Mouse (Mus musculus) embryonic facial prominence, embryonic 15.5 days (tissue): ENCODE measurements around the gene Cops9. TPM values are rescaled to one million over a fixed set of nuclear protein-coding genes. Genes with fewer than 3 reads are reported as not detected.

Experiments
- ATAC-seq: fragments of 200-750 bp; cut with Nextera tagmentation; 2 replicates; pipeline ENCODE4 v1.8.0; 2017; ENCODE audit warnings: low read depth, moderate TSS enrichment; ENCODE audit not compliant: insufficient number of reproducible peaks, low FRiP score, low TSS enrichment
- H3K27ac ChIP-seq: fragments of 300-500 bp; sonication (generic); replicated peaks from 2 replicates; pipeline ENCODE4 v1.5.1; 2015; ENCODE audit warnings: mild to moderate bottlenecking, inconsistent platforms
- H3K27me3 ChIP-seq: fragments of 300-500 bp; sonication (generic); 2 replicates; pipeline ENCODE4 v1.6.1; 2015; ENCODE audit warnings: inconsistent platforms
- H3K36me3 ChIP-seq: fragments of 300-500 bp; sonication (generic); 2 replicates; pipeline ENCODE4 v1.6.1; 2015; ENCODE audit warnings: mild to moderate bottlenecking, inconsistent platforms
- H3K4me1 ChIP-seq: fragments of 300-500 bp; sonication (generic); 2 replicates; pipeline ENCODE4 v1.6.1; 2015; ENCODE audit warnings: inconsistent platforms
- H3K4me2 ChIP-seq: fragments of 300-500 bp; sonication (generic); replicated peaks from 2 replicates; pipeline ENCODE4 v1.6.1; 2015; ENCODE audit warnings: mild to moderate bottlenecking, inconsistent platforms
- H3K4me3 ChIP-seq: fragments of 300-500 bp; sonication (generic); replicated peaks from 2 replicates; pipeline ENCODE4 v1.5.1; 2015; ENCODE audit warnings: mild to moderate bottlenecking, inconsistent platforms
- H3K9ac ChIP-seq: fragments of 300-500 bp; sonication (generic); 2 replicates; pipeline ENCODE4 v1.6.1; 2015; ENCODE audit warnings: inconsistent platforms
- H3K9me3 ChIP-seq: fragments of 300-500 bp; sonication (generic); replicated peaks from 2 replicates; pipeline ENCODE4 v1.6.1; 2016; ENCODE audit warnings: inconsistent platforms
- WGBS: fragments of 180-500 bp; shearing (Covaris S2); methylation state at CpG from one replicate; pipeline ENCODE4 v1.1.7; 2015; 5-methylcytosine and 5-hydroxymethylcytosine counted together
- polyA plus RNA-seq: library from polyadenylated mRNA; unstranded; fragments of >200 nt; fragmentation: Nextera tagmentation; extraction: Ambion mirVana; gene quantifications from 2 replicates; pipeline ENCODE4 v1.2.1, GENCODE M21; 2015

Cops9 gene
- polyA plus RNA-seq, 1 experiment from 2014 or later, result 419 TPM

DNA sequence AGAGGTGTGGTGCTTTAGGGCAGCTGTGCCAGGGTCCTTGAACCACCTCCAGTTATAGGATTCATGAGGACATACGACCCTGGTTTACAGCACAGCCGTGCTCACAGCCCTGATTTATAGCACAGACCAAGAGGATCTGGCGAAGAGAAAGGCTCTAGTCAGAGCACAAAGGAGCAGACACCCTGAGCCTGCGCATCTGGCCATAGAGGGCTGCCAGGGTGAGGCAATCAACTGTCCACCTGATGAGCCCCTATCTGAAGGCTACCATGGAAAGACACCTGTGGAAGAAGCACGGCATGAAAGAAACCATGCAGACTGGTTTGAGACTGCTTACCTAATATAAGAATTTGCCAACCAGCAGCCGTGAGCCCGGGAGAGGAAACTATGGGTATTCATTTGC, 4.8 kb upstream of the Cops9 start:
- WGBS, result 77% methylated on average over 7 of the region's 7 CpGs
- H3K36me3 ChIP-seq, result no peaks in the 10 kb centered on the region
- ATAC-seq, result no peak
- H3K27me3 ChIP-seq, result no peaks in the 10 kb centered on the region; the same call in 1 of the 2 replicates
- H3K27ac ChIP-seq, result no peak overlapping the region
- no peaks in the 10 kb centered on the region for H3K9me3 ChIP-seq
- no peak overlapping the region for H3K4me2 ChIP-seq
- peaks cover 21% of the 10 kb centered on the region for H3K4me1 ChIP-seq
- no peak overlapping the region for H3K4me3 ChIP-seq
- H3K9ac ChIP-seq, result no peak overlapping the region

DNA sequence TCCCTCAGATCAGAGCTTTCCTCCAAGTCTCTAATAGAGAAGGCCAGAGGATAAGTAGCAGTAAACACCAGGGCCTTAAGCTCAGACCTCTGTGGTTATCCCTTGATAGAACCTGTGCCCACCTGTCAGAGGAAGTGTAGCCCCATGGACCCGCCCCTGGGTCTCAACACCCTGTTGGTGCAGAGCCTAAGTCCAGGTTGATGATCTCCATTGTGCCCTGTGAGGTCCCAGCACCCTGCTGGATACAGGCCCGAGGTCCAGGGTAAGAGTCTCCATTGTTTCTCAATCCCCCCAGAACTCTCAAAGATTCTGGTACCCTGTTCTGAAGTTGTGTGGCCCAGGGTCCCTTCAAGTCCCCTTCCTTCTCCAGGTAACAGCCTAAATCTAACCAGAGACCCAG, 4.3 kb upstream of the Cops9 start:
- WGBS, result 51% methylated on average over 2 of the region's 2 CpGs
- no peak for ATAC-seq
- H3K4me3 ChIP-seq, result no peak overlapping the region
- H3K27me3 ChIP-seq, result no peaks in the 10 kb centered on the region; the same call in 1 of the 2 replicates
- H3K27ac ChIP-seq, result no peak overlapping the region
- H3K4me1 ChIP-seq, result peaks cover 23% of the 10 kb centered on the region
- H3K4me2 ChIP-seq, result no peak overlapping the region
- H3K9ac ChIP-seq, result no peak overlapping the region
- H3K36me3 ChIP-seq, result no peaks in the 10 kb centered on the region
- H3K9me3 ChIP-seq, result no peaks in the 10 kb centered on the region

DNA sequence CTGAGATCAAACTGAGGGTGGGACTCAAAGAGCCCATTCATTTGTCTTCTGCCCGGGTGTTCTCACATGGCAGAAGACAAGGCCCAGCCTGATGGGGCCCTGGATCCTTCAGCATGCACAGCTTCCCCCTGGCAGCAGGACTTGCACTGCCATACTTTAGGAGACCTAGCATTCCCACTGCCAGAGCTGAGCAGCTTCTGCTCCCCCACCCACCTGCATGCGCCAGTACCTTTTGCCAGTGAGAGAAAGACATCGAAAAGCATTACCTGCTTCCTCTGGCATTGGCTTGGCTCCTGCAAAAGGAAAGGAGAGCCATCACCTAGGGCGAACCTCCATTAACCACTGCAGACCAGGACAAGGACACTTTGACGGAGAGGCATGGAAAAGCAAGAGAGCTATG, 3.1 kb upstream of the Cops9 start:
- no peak overlapping the region for H3K4me3 ChIP-seq
- H3K36me3 ChIP-seq, result 0 out of 2 replicates have a peak, but pooled peaks cover under 1% of the 10 kb centered on the region
- H3K4me1 ChIP-seq, result peaks cover 35% of the 10 kb centered on the region
- H3K27me3 ChIP-seq, result no peaks in the 10 kb centered on the region; the same call in 1 of the 2 replicates
- H3K27ac ChIP-seq, result no peak overlapping the region
- H3K9me3 ChIP-seq, result no peaks in the 10 kb centered on the region
- no peak overlapping the region for H3K4me2 ChIP-seq
- no peak overlapping the region for H3K9ac ChIP-seq
- no peak for ATAC-seq
- WGBS, result 81% methylated on average over 5 of the region's 5 CpGs

DNA sequence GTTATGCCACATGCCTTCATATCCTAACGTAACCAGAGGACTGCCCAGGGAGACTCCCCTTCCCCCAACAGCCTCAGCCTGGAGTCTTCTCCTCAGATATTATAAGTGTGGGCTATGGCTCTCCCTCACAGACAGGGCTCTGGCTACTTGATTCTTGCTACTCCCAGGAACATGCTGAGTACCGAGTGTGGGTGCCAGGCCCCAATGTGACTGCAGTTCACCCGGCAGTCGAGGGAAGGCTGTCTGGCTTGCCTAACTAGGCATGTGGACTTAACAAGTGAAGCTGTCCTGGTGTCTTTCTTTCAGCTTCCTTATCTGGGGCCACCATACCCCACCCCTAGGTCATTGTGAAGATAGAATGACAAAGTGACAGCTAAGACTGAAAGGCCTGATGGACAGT, 1.9 kb upstream of the Cops9 start:
- WGBS, result 78% methylated on average over 4 of the region's 4 CpGs
- peaks cover 10% of the 10 kb centered on the region for H3K36me3 ChIP-seq
- H3K9ac ChIP-seq, result no peak overlapping the region
- H3K4me3 ChIP-seq, result no peak overlapping the region
- H3K27ac ChIP-seq, result no peak overlapping the region
- H3K9me3 ChIP-seq, result no peaks in the 10 kb centered on the region
- no peak overlapping the region for H3K4me2 ChIP-seq
- H3K4me1 ChIP-seq, result peaks cover 35% of the 10 kb centered on the region
- no peak for ATAC-seq
- H3K27me3 ChIP-seq, result no peaks in the 10 kb centered on the region; the same call in 1 of the 2 replicates

DNA sequence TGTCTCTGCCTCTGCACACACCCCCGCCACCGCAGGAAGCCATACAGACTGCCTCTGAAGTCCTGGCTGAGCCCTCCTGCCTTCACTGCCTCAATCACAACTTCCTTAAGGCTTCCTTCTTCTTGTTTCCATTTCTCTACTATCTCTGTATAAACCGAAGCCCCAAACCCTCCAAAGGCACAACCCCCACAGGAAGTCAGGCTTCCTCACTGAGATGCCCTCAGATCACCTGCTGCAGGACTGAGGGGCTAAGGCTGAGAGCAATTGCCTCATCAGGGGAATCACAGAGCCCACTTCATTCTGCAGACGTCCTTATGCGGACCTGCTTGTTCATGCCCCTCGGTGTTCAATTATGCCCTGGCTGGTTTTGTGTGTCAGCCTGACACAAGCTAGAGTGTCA, 1.4 kb downstream of the Cops9 start:
- Histone ChIP-seq H3K4me1 (peaks cover 22% of the 10 kb centered on the region), H3K9ac (peak overlapping the region; percentile 96; the same call in 1 of the 2 replicates), H3K27ac (no peak overlapping the region), H3K27me3 (no peaks in the 10 kb centered on the region), H3K4me2 (peak overlapping the region; percentile 90), H3K4me3 (peak overlapping the region; percentile 96), H3K36me3 (peaks cover 37% of the 10 kb centered on the region), H3K9me3 (no peaks in the 10 kb centered on the region)
- 78% methylated on average over 6 of the region's 6 CpGs for WGBS
- no peak for ATAC-seq

DNA sequence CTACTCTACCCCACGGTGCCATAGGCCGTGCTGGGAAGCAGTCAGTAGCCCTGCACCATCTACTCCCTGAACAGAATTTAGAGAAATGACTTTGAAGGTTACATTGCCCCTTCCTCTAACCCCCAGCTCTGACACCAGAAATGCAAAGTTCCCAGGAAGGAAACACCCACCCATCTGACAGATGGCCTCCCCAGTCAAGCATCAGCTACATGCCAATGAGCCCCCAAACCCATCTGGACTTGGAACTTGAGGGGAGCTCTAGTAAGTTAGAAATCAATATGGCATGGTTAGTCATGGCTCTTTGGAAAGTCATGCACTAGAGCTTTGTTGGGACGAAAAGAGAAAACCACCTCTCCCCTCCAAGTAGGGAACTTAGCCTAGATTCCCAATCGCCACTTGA, 3.0 kb downstream of the Cops9 start:
- H3K4me2 ChIP-seq, result no peak overlapping the region
- ATAC-seq, result no peak
- no peak overlapping the region for H3K4me3 ChIP-seq
- H3K27me3 ChIP-seq, result no peaks in the 10 kb centered on the region
- WGBS, result 91% methylated on average over 4 of the region's 4 CpGs
- H3K36me3 ChIP-seq, result peaks cover 37% of the 10 kb centered on the region
- no peak overlapping the region for H3K9ac ChIP-seq
- peaks cover 22% of the 10 kb centered on the region for H3K4me1 ChIP-seq
- no peak overlapping the region for H3K27ac ChIP-seq
- no peaks in the 10 kb centered on the region for H3K9me3 ChIP-seq

DNA sequence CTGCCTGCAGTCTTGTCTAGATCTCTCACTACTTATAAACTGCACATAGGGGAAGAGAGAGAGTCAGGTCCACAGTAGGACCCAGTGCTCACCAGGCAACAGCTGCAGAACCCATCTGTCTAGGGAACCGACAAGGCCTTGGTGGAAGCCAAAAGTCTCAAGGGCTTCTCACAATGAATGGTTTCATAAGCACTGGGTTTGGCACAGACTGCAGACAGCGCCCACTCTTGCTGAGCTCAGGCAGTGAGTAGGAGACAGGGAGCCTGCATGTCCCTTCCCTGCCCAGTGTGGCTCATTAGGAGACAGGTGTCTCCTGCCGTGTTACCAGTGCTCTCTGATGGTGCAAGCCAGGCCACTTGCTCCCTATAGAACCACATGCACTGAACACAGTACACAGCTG, 3.6 kb downstream of the Cops9 start:
- 93% methylated on average over 3 of the region's 3 CpGs for WGBS
- Histone ChIP-seq H3K4me3 (no peak overlapping the region), H3K9ac (no peak overlapping the region), H3K4me1 (peaks cover 22% of the 10 kb centered on the region), H3K9me3 (no peaks in the 10 kb centered on the region), H3K36me3 (peaks cover 37% of the 10 kb centered on the region), H3K27ac (no peak overlapping the region), H3K27me3 (no peaks in the 10 kb centered on the region), H3K4me2 (no peak overlapping the region)
- no peak for ATAC-seq

DNA sequence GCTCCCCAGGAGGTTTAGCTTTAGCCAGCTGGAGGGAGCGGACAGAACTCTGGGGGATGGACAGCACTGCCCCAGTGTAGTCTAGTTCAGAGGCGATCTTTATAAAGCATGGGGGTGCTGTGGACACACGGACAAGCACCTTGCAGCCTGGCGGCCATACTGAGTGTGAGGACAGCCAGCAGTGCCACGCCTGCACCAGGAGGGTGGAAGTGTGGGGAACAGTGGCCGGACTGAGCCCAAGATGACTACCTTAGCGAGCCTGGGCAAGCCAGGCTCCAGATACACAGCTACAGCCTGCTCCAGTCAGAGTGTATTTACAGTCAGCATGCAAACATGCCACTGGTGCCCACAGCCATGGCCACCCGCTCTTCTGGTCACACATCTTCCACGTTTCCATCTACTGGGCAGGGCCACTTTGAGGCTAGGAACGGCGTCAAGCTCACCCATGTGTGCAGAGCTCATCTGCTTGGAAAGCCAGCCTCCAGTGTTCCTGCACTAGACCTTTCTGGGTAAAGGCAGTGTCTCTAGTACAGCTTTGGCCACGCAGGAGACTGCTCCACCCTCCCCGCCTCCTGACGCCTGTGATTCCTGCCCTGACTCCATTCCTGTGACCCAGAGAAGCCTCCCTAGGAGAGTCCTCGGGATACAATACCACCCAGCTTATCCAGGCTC, 4.1 kb downstream of the Cops9 start:
- Histone ChIP-seq H3K9ac (no peak overlapping the region), H3K36me3 (peaks cover 37% of the 10 kb centered on the region), H3K4me2 (no peak overlapping the region), H3K27me3 (no peaks in the 10 kb centered on the region), H3K4me3 (no peak overlapping the region), H3K4me1 (peaks cover 22% of the 10 kb centered on the region), H3K27ac (no peak overlapping the region), H3K9me3 (no peaks in the 10 kb centered on the region)
- ATAC-seq, result no peak
- 88% methylated on average over 15 of the region's 15 CpGs for WGBS

DNA sequence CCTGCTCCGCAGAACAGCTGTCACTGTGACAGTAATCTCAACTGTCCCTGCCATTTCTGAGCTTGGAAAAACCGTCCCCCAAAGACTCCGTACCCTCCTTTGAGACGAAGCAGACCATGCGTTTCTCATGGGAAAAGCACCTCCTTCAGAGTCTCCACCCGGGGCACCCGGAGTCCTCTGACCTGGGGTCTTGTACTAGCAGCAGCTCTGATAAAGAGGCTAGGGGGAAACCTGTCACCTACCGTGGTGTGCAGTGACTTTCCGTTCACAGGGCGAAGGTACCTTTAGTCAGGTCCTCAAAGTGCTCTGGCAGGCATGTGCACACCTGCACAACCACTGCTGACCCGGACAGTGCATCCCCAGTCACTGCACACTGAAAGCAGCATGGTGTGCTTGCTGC, 5.1 kb downstream of the Cops9 start:
- Histone ChIP-seq H3K27ac (no peak overlapping the region), H3K4me2 (no peak overlapping the region), H3K4me1 (peaks cover 15% of the 10 kb centered on the region), H3K36me3 (peaks cover 37% of the 10 kb centered on the region), H3K4me3 (no peak overlapping the region), H3K9me3 (no peaks in the 10 kb centered on the region), H3K27me3 (no peaks in the 10 kb centered on the region), H3K9ac (no peak overlapping the region)
- ATAC-seq, result no peak
- 89% methylated on average over 11 of the region's 11 CpGs for WGBS

DNA sequence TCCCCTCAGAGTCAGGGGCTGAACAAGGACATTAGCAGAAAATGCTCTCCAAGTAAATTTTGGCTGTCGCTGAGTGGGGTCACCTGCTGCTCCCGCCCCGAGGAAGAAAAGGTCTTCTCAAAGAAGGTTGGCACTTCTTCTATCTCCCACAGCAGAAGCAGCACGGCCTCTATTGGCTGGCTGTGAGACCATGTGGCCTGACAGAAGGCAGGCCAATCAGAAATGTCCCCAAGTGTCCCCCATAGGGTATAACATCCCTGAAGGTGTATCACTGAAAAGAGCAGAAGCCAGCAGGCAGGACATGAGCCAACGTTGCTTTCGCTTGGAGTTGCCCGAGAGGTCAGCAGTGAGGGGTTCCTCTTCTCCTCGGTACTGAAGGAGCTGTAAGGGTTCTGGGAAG, 5.8 kb downstream of the Cops9 start:
- no peak for ATAC-seq
- WGBS, result 85% methylated on average over 8 of the region's 8 CpGs
- Histone ChIP-seq H3K4me1 (peaks cover 13% of the 10 kb centered on the region), H3K27ac (no peak overlapping the region), H3K9me3 (no peaks in the 10 kb centered on the region), H3K9ac (no peak overlapping the region), H3K27me3 (no peaks in the 10 kb centered on the region), H3K4me3 (no peak overlapping the region), H3K4me2 (no peak overlapping the region), H3K36me3 (peaks cover 37% of the 10 kb centered on the region)

DNA sequence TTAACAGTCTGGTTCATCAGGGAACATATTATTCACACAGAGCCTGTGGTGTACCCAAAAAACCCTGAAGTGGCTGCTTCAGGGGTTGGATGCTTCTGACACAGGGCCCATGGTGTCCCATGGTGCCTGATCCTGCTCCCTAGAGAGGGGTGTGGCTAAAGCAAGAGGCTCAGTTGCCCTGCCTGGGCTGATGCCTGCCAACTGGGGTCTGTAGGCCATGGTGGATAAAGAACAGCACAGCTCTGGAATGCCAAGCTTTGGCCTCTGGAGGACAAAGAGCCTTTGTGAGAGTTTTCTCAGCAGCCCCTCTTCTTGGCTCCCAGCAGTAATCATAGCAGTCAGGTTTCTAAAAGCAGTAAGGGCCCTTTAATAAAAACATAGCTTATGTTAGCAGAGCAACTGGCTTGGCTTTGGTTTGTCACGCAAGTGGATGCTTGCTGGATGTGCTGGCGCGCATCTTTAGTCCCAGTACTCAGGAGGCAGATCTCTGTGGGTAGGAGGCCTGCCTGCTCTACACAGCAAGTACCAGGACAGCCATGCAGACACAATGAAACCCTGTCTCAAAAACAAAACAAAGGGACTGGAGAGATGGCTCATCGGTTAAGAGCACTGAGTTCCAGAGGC, 6.7 kb downstream of the Cops9 start:
- no peak overlapping the region for H3K4me2 ChIP-seq

DNA sequence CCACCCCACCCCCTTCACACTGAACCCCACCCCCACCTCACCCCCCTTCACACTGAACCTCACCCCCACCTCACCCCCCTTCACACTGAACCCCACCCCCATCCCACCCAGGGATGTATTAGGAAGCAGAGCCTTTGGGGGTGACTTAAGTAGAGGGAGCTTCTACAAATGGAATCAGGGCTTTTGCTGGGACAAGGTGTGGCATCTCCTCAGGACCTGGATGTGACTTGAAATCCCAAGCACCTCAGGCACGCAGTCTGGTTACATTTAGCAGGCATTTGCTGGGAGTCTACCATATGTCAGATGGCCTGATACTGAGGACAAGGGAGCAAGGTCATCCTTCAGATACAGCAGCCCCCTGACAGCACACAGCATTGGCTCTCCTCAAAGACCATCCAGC, 7.2 kb downstream of the Cops9 start:
- no peaks in the 10 kb centered on the region for H3K27me3 ChIP-seq
- peaks cover 34% of the 10 kb centered on the region for H3K36me3 ChIP-seq
- H3K4me2 ChIP-seq, result no peak overlapping the region
- H3K9ac ChIP-seq, result no peak overlapping the region
- no peaks in the 10 kb centered on the region for H3K9me3 ChIP-seq
- H3K4me3 ChIP-seq, result no peak overlapping the region
- ATAC-seq, result no peak
- no peaks in the 10 kb centered on the region for H3K4me1 ChIP-seq
- no peak overlapping the region for H3K27ac ChIP-seq
- 51% methylated on average over 1 of the region's 1 CpGs for WGBS

More for the DNA sequence above, 6.7 kb downstream of the Cops9 start:
- Histone ChIP-seq H3K27ac (no peak overlapping the region), H3K4me1 (peaks cover 4% of the 10 kb centered on the region), H3K4me3 (no peak overlapping the region), H3K9ac (no peak overlapping the region), H3K9me3 (no peaks in the 10 kb centered on the region), H3K36me3 (peaks cover 37% of the 10 kb centered on the region), H3K27me3 (no peaks in the 10 kb centered on the region)
- peak; percentile 51; the same call in 1 of the 2 replicates for ATAC-seq
- 53% methylated on average over 4 of the region's 4 CpGs for WGBS
